Mouse (Mus musculus) adrenal gland, adult (tissue): Measurements from ENCODE around the gene Efna3.

Experiments
- DNase-seq, 2 experiments: peaks; one replicate each; pipeline ENCODE4 v3.0.0; 2022 to 2023; ENCODE audit warnings: low spot score in 1 of 2; ENCODE audit not compliant: inconsistent age in 2 of 2

Efna3 gene

GRCm38 (mm10) chr3:89339416-89339815, 16.7 kb upstream of the Efna3 start:
- DNase-seq = peak; percentile 69 to 87

GRCm38 (mm10) chr3:89337721-89338578, 15.2 kb upstream of the Efna3 start, which contains the start of gene Efna4:
Gene Efna4 (minus strand): TSS chr3:89338028.
- peak; percentile 66 to 82 for DNase-seq

DNA sequence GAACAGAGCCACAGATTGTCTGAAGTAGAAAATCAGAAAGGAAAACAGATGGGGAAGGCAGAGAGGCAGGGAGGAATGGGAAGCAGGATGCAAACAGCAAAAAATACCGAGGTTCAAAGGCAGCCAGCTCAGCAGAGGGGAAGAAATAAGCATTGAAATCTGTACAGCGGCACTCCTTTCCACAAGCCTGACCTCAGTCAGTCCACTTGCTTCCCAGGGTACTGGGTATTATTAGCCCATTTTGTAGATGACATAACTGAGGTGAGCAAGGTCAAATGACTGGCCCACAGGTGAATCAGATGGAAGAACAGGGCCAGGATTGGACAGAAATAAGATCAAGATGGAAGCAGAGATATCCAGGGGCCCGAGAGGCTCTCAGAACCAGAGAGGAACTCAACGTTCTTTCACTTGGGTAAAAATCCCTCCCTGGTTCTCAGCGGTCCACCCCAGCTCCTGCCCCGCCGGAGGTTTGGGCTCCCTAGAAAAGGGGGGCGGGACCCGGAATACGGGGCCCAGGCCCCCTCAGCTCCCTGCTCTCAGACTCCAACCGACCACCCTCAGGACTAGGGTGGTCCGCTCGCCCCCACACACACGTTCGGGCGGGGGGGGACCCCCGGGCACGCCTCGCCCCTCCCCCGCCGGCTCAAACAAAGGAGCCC, 14.4 kb upstream of the Efna3 start:
- DNase-seq = no peak

DNA sequence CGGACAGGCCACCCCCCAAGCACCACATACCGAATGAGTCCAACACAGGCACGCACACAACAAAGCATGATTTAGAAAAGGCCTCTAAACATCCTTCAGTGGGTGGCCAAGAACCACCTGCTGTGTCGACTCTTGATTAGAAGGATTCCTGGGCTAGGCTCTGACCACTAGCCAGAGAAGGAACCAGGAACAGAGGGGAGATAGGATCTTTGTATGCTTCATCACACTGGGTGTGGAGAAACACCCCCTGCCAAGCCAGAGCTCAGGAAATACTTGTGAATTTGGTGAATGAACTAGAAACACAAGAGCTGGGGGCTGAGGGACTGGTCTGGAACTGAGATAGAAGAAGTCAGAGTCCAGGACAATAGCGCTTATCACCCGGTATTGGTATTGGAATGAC, 13.8 kb upstream of the Efna3 start:
- DNase-seq = no peak

DNA sequence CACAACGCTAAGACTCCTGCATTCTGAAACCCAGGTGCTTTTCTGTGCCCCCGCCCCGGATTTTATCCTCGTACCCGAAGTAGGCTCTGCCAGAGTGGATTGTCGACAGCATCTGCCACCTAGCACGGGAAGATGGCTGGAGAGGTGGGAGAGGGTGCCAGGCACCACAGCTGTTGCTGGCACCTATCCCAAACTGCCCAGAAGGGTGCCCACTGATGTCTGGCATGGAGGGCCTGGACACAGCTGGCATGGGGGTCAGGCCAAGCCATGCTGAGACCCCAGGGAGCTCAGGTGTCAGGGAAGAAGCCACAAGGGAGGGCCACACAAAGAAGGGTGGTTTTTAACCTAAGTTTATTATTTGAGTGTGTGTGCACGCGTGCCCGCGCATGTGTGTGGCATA, 10.3 kb upstream of the Efna3 start:
- DNase-seq = no peak

DNA sequence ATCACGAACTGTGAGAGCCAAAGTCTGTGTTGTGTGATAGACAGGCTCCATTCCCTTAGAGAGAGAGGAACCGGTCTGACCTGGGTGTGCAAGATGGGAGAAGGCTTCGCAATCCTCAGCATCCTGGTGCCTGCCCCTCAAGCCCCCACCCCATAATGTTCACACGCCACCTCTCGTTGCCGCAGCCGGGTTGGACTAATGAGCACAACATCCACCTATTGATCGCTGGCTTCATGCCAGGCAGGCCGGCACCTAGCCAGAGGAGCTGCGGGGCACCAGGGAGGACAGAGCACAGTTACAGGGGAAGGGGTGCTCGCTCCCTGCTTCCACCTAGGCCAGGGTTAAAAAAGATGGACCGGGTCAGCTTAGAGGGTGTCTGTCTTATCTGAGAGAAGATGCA, 9.7 kb upstream of the Efna3 start:
- DNase-seq = no peak

DNA sequence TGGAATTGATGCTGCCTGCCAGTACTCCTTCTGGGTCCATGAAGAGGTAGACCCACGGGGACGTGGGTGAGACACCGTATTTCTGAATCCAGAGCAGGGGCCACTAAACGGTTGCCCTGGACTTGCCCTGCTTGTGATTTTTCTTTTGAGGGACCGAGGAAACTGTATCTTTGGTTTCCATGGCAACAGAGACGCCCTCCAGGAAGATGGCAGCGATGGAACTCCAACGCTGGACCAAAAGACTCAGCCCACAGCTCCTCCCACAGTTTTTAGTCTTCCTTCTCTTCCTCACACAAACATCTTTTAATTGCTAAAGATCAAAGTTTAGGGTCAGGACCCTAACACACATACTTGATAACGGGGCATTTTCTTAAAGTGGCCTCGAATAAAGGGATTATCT, 9.2 kb upstream of the Efna3 start:
- no peak for DNase-seq

- peak in 1 of 2 experiments; percentile 10 for DNase-seq
Measured at GRCm38 (mm10) chr3:89331561-89331960, 8.8 kb upstream of the Efna3 start.

DNA sequence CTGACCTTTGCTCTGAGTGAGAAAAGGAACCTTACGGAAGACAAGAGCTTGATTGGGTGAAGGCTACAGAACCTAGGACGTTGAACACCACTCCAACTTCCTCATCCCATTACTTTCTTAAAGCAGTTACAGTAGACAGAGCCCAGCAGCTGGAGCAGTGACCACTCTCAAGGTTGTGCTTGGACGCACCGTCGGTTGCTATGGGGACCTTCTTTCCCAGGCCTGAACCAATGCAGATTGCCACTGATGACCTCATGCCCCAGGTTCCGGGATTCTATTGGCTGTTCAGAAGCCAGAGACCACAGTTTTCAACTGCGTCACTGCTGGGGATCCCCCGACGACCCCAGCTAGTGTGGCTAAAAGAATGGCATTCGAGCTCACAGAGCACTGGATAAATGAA, 8.2 kb upstream of the Efna3 start:
- peak; percentile 76 to 82 for DNase-seq

DNA sequence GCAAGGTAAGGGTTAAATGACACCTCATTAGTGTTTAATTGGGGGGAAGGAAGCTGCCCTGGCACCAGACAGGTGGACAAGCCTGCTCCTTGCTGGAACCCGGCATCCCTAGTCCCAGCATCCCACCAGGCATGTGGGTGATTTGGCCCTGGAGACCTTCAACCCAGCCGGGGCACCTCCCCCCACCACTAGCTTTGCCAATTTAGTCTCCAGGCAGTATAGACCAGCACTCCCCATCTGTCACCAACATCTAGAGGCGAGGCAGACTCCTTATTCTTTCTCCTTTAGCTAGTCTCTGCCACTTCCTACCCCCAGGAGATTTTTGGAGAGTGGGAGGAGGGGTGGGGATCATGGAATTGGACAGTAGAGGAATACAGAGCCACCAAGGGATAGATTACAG, 7.6 kb upstream of the Efna3 start:
- no peak for DNase-seq

GRCm38 (mm10) chr3:89328623-89329022, 5.9 kb upstream of the Efna3 start:
- no peak for DNase-seq

- DNase-seq = no peak
Measured at GRCm38 (mm10) chr3:89327371-89327870, 4.7 kb upstream of the Efna3 start.

- no peak for DNase-seq
Measured at GRCm38 (mm10) chr3:89325882-89326281, 3.1 kb upstream of the Efna3 start.

GRCm38 (mm10) chr3:89322131-89322500, 649 bp downstream of the Efna3 start:
- DNase-seq = peak in 1 of 2 experiments; percentile 60

DNA sequence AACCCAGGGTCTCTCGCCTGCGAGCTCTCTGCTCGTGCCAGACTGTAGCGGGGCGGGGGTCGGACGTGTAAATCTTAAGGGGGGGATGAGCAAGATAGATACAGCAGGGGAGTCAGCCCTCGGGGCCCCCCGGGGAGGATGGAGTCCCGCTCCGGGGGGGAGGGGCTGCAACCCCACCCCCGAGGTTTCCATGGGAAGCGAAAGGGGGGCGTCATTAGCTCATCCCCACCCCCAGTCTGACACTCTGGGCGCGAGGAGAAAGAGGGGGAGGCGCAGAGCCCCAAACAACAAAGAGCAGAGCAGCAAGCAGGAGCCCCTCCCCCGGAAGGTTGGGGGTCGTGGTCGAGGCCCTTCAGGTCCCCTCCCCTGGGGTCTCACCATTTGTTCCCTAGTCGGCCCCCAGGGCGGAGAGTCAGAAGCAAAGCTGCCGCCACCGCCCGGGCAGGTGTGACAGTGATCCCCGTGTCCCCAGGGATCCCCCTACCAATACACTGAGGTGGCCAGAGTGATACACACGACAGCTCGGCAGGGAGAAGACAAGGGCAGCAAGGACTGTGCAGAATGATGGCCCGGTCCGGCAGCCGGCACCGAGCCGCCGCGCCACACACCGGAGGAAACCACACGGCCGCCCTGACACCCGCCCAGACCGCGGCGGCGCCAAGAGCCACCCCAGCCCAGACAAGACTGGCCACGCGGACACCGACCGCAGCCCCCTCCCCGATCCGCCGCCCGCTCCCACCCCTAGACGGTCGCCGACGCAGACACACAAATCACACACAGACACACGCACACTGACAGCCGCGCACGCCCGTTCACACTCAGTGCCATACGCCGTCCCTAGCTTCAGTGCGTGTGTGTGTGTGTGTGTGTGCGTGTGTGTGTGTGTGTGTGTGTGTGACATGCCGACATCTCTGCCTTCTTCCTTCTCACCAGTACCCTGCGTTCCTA, 1.3 kb downstream of the Efna3 start:
- peak in 1 of 2 experiments; percentile 60 for DNase-seq

- peak; percentile 50 to 66 for DNase-seq
Measured at GRCm38 (mm10) chr3:89320581-89321182, 2.1 kb downstream of the Efna3 start.

- no peak for DNase-seq
Measured at GRCm38 (mm10) chr3:89319591-89320350, 3.0 kb downstream of the Efna3 start.

GRCm38 (mm10) chr3:89318971-89319590, 3.7 kb downstream of the Efna3 start:
- DNase-seq = no peak

DNA sequence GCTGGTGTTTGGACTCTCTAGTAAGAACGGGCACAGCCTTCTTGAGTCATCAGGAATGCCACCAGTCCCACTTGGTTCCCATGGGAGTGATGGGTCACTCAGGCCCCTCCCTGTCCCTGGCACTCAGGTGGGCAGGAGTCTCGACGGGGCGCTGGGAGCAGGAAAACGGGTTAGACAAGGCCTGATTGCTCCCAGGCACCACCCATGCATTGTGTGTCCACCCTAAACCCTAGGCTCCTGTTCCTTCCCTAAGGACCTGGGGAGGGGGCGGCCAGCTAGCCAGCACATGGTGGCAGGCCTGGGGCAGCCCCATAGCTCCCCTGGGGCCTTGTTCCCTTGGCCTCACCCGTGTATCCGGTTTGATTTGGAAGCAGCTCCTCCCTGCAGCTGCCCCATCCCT, 4.4 kb downstream of the Efna3 start:
- DNase-seq = no peak
